Mouse (Mus musculus): ENCODE measurements around the gene Tbc1d10a.

GRCm38 (mm10) chr11:4219908-4220307 is 33.3 kb downstream of the Tbc1d10a start:
- TF ChIP-seq FLI1 (IDR thresholded peaks at IDR 0.05; ENCODE audit: low read length) (no peak), GATA1 (IDR thresholded peaks at IDR 0.05; ENCODE audit: borderline replicate concordance, low read length) (no peak)

Measured in megakaryocyte, embryonic 14.5 days (primary cell).